ENCODE assay signal across 30 mouse cellular contexts in genomic region chr2:34431701-34432372, GRCm38 (mm10).
"Had no signal": no experiment of that assay in that cellular context is flagged by ENCODE, and none has a peak within 500 bp of the region (broad histone marks: within the 10 kb centered on the region; RNA-seq: fewer than 3 reads in every experiment).

No protein-coding gene starts in this region.

- H3K27ac ChIP-seq: limb, embryonic 10.5 days; limb, embryonic 12.5 days; limb, embryonic 13.5 days; limb, embryonic 15.5 days; liver, embryonic 12.5 days; liver, embryonic 13.5 days; liver, embryonic 14.5 days; liver, embryonic 15.5 days; lung, embryonic 15.5 days; macrophage; midbrain, embryonic 10.5 days; midbrain, embryonic 12.5 days; midbrain, embryonic 15.5 days; neural tube, embryonic 12.5 days had no signal

- H3K4me1 ChIP-seq: limb, embryonic 10.5 days; limb, embryonic 12.5 days; limb, embryonic 13.5 days; limb, embryonic 15.5 days; liver, embryonic 12.5 days; liver, embryonic 13.5 days; liver, embryonic 15.5 days; lung, embryonic 15.5 days; midbrain, embryonic 10.5 days; midbrain, embryonic 12.5 days; midbrain, embryonic 15.5 days; neural tube, embryonic 12.5 days had no signal

- H3K9ac ChIP-seq: limb, embryonic 12.5 days; limb, embryonic 13.5 days; limb, embryonic 15.5 days; liver, embryonic 12.5 days; liver, embryonic 13.5 days; liver, embryonic 14.5 days; liver, embryonic 15.5 days; liver, postnatal 0 days; lung, embryonic 14.5 days; lung, embryonic 15.5 days; midbrain, embryonic 12.5 days; midbrain, embryonic 15.5 days; neural tube, embryonic 12.5 days had no signal

- DNase-seq: left cerebral cortex, postnatal 4 days; liver; liver, embryonic 13.5 days; liver, postnatal 0 days; lung, adult 18-20 months; lung, adult 2 months; lung, embryonic 14.5 days; lung, postnatal 10 days; lung, postnatal 14 days; lung, postnatal 36 days; lung, postnatal 4 days; midbrain, embryonic 14.5 days had no signal

- H3K27me3 ChIP-seq: limb, embryonic 12.5 days; limb, embryonic 13.5 days; limb, embryonic 15.5 days; liver, embryonic 12.5 days; liver, embryonic 13.5 days; liver, embryonic 15.5 days; lung, embryonic 15.5 days; megakaryocyte, embryonic 14.5 days; midbrain, embryonic 12.5 days; midbrain, embryonic 15.5 days; neural tube, embryonic 12.5 days had no signal

- ATAC-seq: liver, embryonic 12.5 days; liver, postnatal 0 days; lung, postnatal 0 days; midbrain, embryonic 15.5 days; midbrain, embryonic 16.5 days had no signal

- H3K4me3 ChIP-seq: limb, embryonic 10.5 days; limb, embryonic 12.5 days; limb, embryonic 13.5 days; limb, embryonic 15.5 days; liver, embryonic 12.5 days; liver, embryonic 13.5 days; liver, embryonic 15.5 days; lung, embryonic 15.5 days; megakaryocyte, embryonic 14.5 days; midbrain, embryonic 10.5 days; midbrain, embryonic 12.5 days; midbrain, embryonic 15.5 days; myocyte; neural tube, embryonic 12.5 days had no signal

- H3K4me2 ChIP-seq: limb, embryonic 12.5 days; limb, embryonic 13.5 days; limb, embryonic 15.5 days; liver, embryonic 11.5 days; liver, embryonic 12.5 days; liver, embryonic 13.5 days; liver, embryonic 15.5 days; lung, embryonic 14.5 days; lung, embryonic 15.5 days; midbrain, embryonic 12.5 days; midbrain, embryonic 15.5 days; neural tube, embryonic 12.5 days had no signal

- H3K9me3 ChIP-seq: limb, embryonic 10.5 days; limb, embryonic 12.5 days; limb, embryonic 13.5 days; limb, embryonic 15.5 days; liver, embryonic 12.5 days; liver, embryonic 13.5 days; liver, embryonic 15.5 days; lung, embryonic 15.5 days; megakaryocyte, embryonic 14.5 days; midbrain, embryonic 10.5 days; midbrain, embryonic 12.5 days; midbrain, embryonic 15.5 days; neural tube, embryonic 12.5 days had no signal
